Comparison of ENCODE assay signal across 9 mouse cellular contexts in genomic region chr13:21258524-21258923, GRCm38 (mm10). TPM values are rescaled to one million over a fixed set of nuclear protein-coding genes. Genes with fewer than 3 reads are reported as not detected.
DNase-seq lines count a peak whose midpoint lies in the region; ATAC-seq and TF ChIP-seq lines count a peak whose summit lies in the region.
"Had no signal": no experiment of that assay in that cellular context is flagged by ENCODE, and none has a peak within 500 bp of the region (broad histone marks: within the 10 kb centered on the region; RNA-seq: fewer than 3 reads in every experiment).

No protein-coding gene starts in this region.

- peak overlapping the region; percentile 72 for H3K4me2 ChIP-seq in kidney, embryonic 14.5 days (replicated peaks; ENCODE audit: low read depth, low read length)
- peak overlapping the region; percentile 65 for H3K4me2 ChIP-seq in hindbrain, postnatal 0 days (ENCODE audit: low read depth, low read length)
- H3K4me2 ChIP-seq in myocyte (ENCODE audit: low read depth), result peak overlapping the region; percentile 81

- TF ChIP-seq CTCF in hindbrain, postnatal 0 days (IDR thresholded peaks at IDR 0.05; ENCODE audit: low read depth), result no peak

- 10% methylated on average over 6 of the region's 6 CpGs for whole genome bisulfite sequencing in kidney, embryonic 14.5 days
- 16% methylated on average over 6 of the region's 6 CpGs for WGBS in embryonic facial prominence, embryonic 10.5 days
- 23% methylated on average over 6 of the region's 6 CpGs for WGBS in hindbrain, postnatal 0 days

- no peaks in the 10 kb centered on the region for H3K27me3 ChIP-seq in kidney, embryonic 14.5 days (ENCODE audit: control insufficient read depth, insufficient read depth, low read length)
- peaks cover 61% of the 10 kb centered on the region for H3K27me3 ChIP-seq in embryonic facial prominence, embryonic 10.5 days (replicated peaks; ENCODE audit: low read depth, poor library complexity, severe bottlenecking)
- H3K27me3 ChIP-seq in hindbrain, postnatal 0 days (ENCODE audit: insufficient read depth, low read length), result no peaks in the 10 kb centered on the region; the same call in 1 of the 2 replicates
- H3K27me3 ChIP-seq in myocyte (ENCODE audit: control insufficient read depth, insufficient read depth, insufficient read length), result no peaks in the 10 kb centered on the region

- H3ac ChIP-seq in myocyte (ENCODE audit: control insufficient read depth, insufficient read length), result no peak overlapping the region

- DNase-seq in kidney, adult 11 months, result no peak
- DNase-seq in embryonic facial prominence, embryonic 10.5 days (ENCODE audit: low spot score), result no peak
- no peak for DNase-seq in hindbrain, postnatal 0 days (ENCODE audit: low spot score)
- no peak for DNase-seq in B cell, adult 2 months
- DNase-seq in urinary bladder, adult 18-20 months (ENCODE audit: low spot score in 2 of 2), result no peak
- DNase-seq in ovary, adult 18-20 months (ENCODE audit: low spot score), result no peak

- no peaks in the 10 kb centered on the region for H3K79me2 ChIP-seq in myocyte (ENCODE audit: control insufficient read depth, insufficient read depth)

- no peak for ATAC-seq in kidney, embryonic 14.5 days (ENCODE audit: low FRiP score, low TSS enrichment)
- ATAC-seq in hindbrain, postnatal 0 days, result no peak

- no peaks in the 10 kb centered on the region for H3K9me3 ChIP-seq in kidney, embryonic 14.5 days (ENCODE audit: control insufficient read depth, low read length)
- H3K9me3 ChIP-seq in embryonic facial prominence, embryonic 10.5 days, result no peaks in the 10 kb centered on the region
- H3K9me3 ChIP-seq in hindbrain, postnatal 0 days (ENCODE audit: low read length), result no peaks in the 10 kb centered on the region

- H3K4me1 ChIP-seq in kidney, embryonic 14.5 days (ENCODE audit: control insufficient read depth, insufficient read depth, low read length), result peaks cover 6% of the 10 kb centered on the region; the same call in 1 of the 2 replicates
- H3K4me1 ChIP-seq in embryonic facial prominence, embryonic 10.5 days, result peaks cover 8% of the 10 kb centered on the region
- no peaks in the 10 kb centered on the region for H3K4me1 ChIP-seq in hindbrain, postnatal 0 days (ENCODE audit: insufficient read depth, low read length)

- H3K27ac ChIP-seq in kidney, embryonic 14.5 days (ENCODE audit: low read depth, low read length), result no peak overlapping the region
- H3K27ac ChIP-seq in embryonic facial prominence, embryonic 10.5 days (replicated peaks), result no peak overlapping the region
- no peak overlapping the region for H3K27ac ChIP-seq in hindbrain, postnatal 0 days

- peak overlapping the region; percentile 40 for H3K4me3 ChIP-seq in kidney, embryonic 14.5 days (ENCODE audit: low read length)
- H3K4me3 ChIP-seq in embryonic facial prominence, embryonic 10.5 days, result peak overlapping the region; percentile 62
- H3K4me3 ChIP-seq in hindbrain, postnatal 0 days (ENCODE audit: low read length), result peak overlapping the region; percentile 57
- peak overlapping the region; percentile 24 for H3K4me3 ChIP-seq in myocyte

- H3K36me3 ChIP-seq in kidney, embryonic 14.5 days (ENCODE audit: control insufficient read depth, insufficient read depth, low read length), result no peaks in the 10 kb centered on the region
- no peaks in the 10 kb centered on the region for H3K36me3 ChIP-seq in embryonic facial prominence, embryonic 10.5 days (replicated peaks)
- no peaks in the 10 kb centered on the region for H3K36me3 ChIP-seq in hindbrain, postnatal 0 days (ENCODE audit: insufficient read depth, low read length)
- H3K36me3 ChIP-seq in myocyte (ENCODE audit: control insufficient read depth, insufficient read depth), result no peaks in the 10 kb centered on the region

- peak overlapping the region; percentile 23; the same call in 1 of the 2 replicates for H3K9ac ChIP-seq in kidney, embryonic 14.5 days (ENCODE audit: low read depth, low read length)
- H3K9ac ChIP-seq in hindbrain, postnatal 0 days (replicated peaks; ENCODE audit: low read length), result peak overlapping the region; percentile 58

- TF ChIP-seq POLR2A in myocyte (IDR thresholded peaks at IDR 0.05; ENCODE audit: insufficient read length, low read depth), result no peak

TF ChIP-seq in myocyte, 11 proteins besides CTCF, POLR2A, EP300 and RAD21:
- no peak for TF ChIP-seq CEBPB (IDR thresholded peaks at IDR 0.05; ENCODE audit: insufficient read depth, poor library complexity, severe bottlenecking)

RNA-seq across cellular contexts. Expression of gene Gpx5, which starts 34.0 kb away (rescaled TPM):
- polyA plus RNA-seq in kidney, embryonic 14.5 days (2014; fragmentation: Nextera tagmentation; extraction: Ambion mirVana), result not detected in 2 replicates
- polyA plus RNA-seq in embryonic facial prominence, embryonic 10.5 days (2016; fragmentation: Nextera tagmentation; extraction: Ambion mirVana), result not detected in 2 replicates
- total RNA-seq in hindbrain, postnatal 0 days (2014; rRNA removed), result not detected in 2 replicates
- polyA plus RNA-seq in hindbrain, postnatal 0 days (2015; fragmentation: Nextera tagmentation; extraction: Ambion mirVana), result not detected in 2 replicates
- polyA plus RNA-seq in myocyte (2012; fragmentation: generic; extraction: Trizol), result not detected
- total RNA-seq: gastrocnemius, postnatal 4 days had no signal

RNA-seq across cellular contexts. Expression of gene Gpx6, which starts 53.4 kb away (rescaled TPM):
- 3.4 and 3.9 TPM in 2 replicates for polyA plus RNA-seq in kidney, embryonic 14.5 days (2014; fragmentation: Nextera tagmentation; extraction: Ambion mirVana)
- polyA plus RNA-seq in embryonic facial prominence, embryonic 10.5 days (2016; fragmentation: Nextera tagmentation; extraction: Ambion mirVana), result 0.24 and 0.36 TPM in 2 replicates
- 0.32 and 0.84 TPM in 2 replicates for total RNA-seq in hindbrain, postnatal 0 days (2014; rRNA removed)
- polyA plus RNA-seq in hindbrain, postnatal 0 days (2015; fragmentation: Nextera tagmentation; extraction: Ambion mirVana), result 0.59 and 0.61 TPM in 2 replicates
- polyA plus RNA-seq in myocyte (2012; fragmentation: generic; extraction: Trizol), result not detected
- total RNA-seq: gastrocnemius, postnatal 4 days had no signal
